Mouse (Mus musculus) ES-E14 (cell line): Measurements from ENCODE around the gene Gm10188.

Source experiments
- CHD2 ChIP-seq: IDR thresholded peaks from 2 replicates; pipeline ENCODE4 v1.6.1; 2014; ENCODE audit warnings: mild to moderate bottlenecking, low read depth, low read length, inconsistent platforms
- MAFK ChIP-seq: IDR thresholded peaks from 2 replicates; pipeline ENCODE4 v1.6.1; 2014; ENCODE audit warnings: mild to moderate bottlenecking, low read depth, low read length, inconsistent platforms; ENCODE audit not compliant: insufficient read depth
- ZC3H11A ChIP-seq: IDR thresholded peaks from 2 replicates; pipeline ENCODE4 v1.6.1; 2012; ENCODE audit warnings: low read depth, mild to moderate bottlenecking, inconsistent platforms, low read length, borderline replicate concordance

- TF ChIP-seq CHD2: no peak
- no peak for TF ChIP-seq ZC3H11A
- TF ChIP-seq MAFK: no peak
Observed at GRCm38 (mm10) chr1:132201936-132202335, 27.6 kb downstream of the Gm10188 start.
